Mouse (Mus musculus): ENCODE results near the gene Igsf6.
A peak's percentile ranks its signal among the peaks of the same experiment; 100 is the strongest.

Gene Igsf6

GRCm38 (mm10) chr7:121074281-121074680 lies at the start of gene Igsf6:
Gene Igsf6 (minus strand): TSS chr7:121074572.
- DNase-seq (ENCODE audit: low read depth, low spot score) = no peak

- peak; percentile 73 for DNase-seq (ENCODE audit: low read depth, low spot score)
Observed at GRCm38 (mm10) chr7:121120143-121120818, 45.9 kb upstream of the Igsf6 start.

GRCm38 (mm10) chr7:121111762-121112161 lies 37.4 kb upstream of the Igsf6 start:
- DNase-seq (ENCODE audit: low read depth, low spot score) = no peak

GRCm38 (mm10) chr7:121111321-121111720 lies 36.9 kb upstream of the Igsf6 start:
- DNase-seq (ENCODE audit: low read depth, low spot score) = no peak

- DNase-seq (ENCODE audit: low read depth, low spot score) = no peak
Observed at GRCm38 (mm10) chr7:121107851-121108250, 33.5 kb upstream of the Igsf6 start.

- no peak for DNase-seq (ENCODE audit: low read depth, low spot score)
Observed at GRCm38 (mm10) chr7:121098614-121099389, 24.4 kb upstream of the Igsf6 start.

GRCm38 (mm10) chr7:121093026-121093425 lies 18.7 kb upstream of the Igsf6 start:
- DNase-seq (ENCODE audit: low read depth, low spot score) = no peak

- no peak for DNase-seq (ENCODE audit: low read depth, low spot score)
Observed at GRCm38 (mm10) chr7:121090748-121091147, 16.4 kb upstream of the Igsf6 start.

GRCm38 (mm10) chr7:121088745-121089144 lies 14.4 kb upstream of the Igsf6 start:
- no peak for DNase-seq (ENCODE audit: low read depth, low spot score)

GRCm38 (mm10) chr7:121085500-121085899 lies 11.1 kb upstream of the Igsf6 start:
- no peak for DNase-seq (ENCODE audit: low read depth, low spot score)

- no peak for DNase-seq (ENCODE audit: low read depth, low spot score)
Observed at GRCm38 (mm10) chr7:121084840-121085453, 10.6 kb upstream of the Igsf6 start.

- DNase-seq (ENCODE audit: low read depth, low spot score) = no peak
Observed at GRCm38 (mm10) chr7:121082949-121083513, 8.7 kb upstream of the Igsf6 start.

GRCm38 (mm10) chr7:121081816-121082215 lies 7.4 kb upstream of the Igsf6 start:
- no peak for DNase-seq (ENCODE audit: low read depth, low spot score)

GRCm38 (mm10) chr7:121081350-121081749 lies 7.0 kb upstream of the Igsf6 start, which contains the start of gene Otoa:
Gene Otoa (plus strand): TSS chr7:121081650.
- DNase-seq (ENCODE audit: low read depth, low spot score) = no peak

GRCm38 (mm10) chr7:121077829-121078228 lies 3.5 kb upstream of the Igsf6 start:
- DNase-seq (ENCODE audit: low read depth, low spot score) = peak; percentile 64

- no peak for DNase-seq (ENCODE audit: low read depth, low spot score)
Observed at GRCm38 (mm10) chr7:121077311-121077710, 2.9 kb upstream of the Igsf6 start.

GRCm38 (mm10) chr7:121075416-121075815 lies 1.0 kb upstream of the Igsf6 start:
- DNase-seq (ENCODE audit: low read depth, low spot score) = no peak

- no peak for DNase-seq (ENCODE audit: low read depth, low spot score)
Observed at GRCm38 (mm10) chr7:121074801-121075400, 529 bp upstream of the Igsf6 start.

- no peak for DNase-seq (ENCODE audit: low read depth, low spot score)
Observed at GRCm38 (mm10) chr7:121072506-121072905, 1.9 kb downstream of the Igsf6 start.

- no peak for DNase-seq (ENCODE audit: low read depth, low spot score)
Observed at GRCm38 (mm10) chr7:121071276-121071675, 3.1 kb downstream of the Igsf6 start.

GRCm38 (mm10) chr7:121064309-121064708 lies 10.1 kb downstream of the Igsf6 start:
- DNase-seq (ENCODE audit: low read depth, low spot score) = peak; percentile 39

Measured in retina, postnatal 7 days (tissue).